Mouse (Mus musculus) midbrain, postnatal 0 days (tissue): ENCODE measurements around the gene Cox11. TPM values are rescaled to one million over a fixed set of nuclear protein-coding genes. Genes with fewer than 3 reads are reported as not detected.
A peak's percentile ranks its signal among the peaks of the same experiment; 100 is the strongest.

Experiments used
- ATAC-seq: fragments of 200-750 bp; cut with Nextera tagmentation; 2 replicates; pipeline ENCODE4 v1.8.0; 2017; ENCODE audit warnings: moderate number of reproducible peaks, mild to moderate bottlenecking, moderate TSS enrichment, moderate library complexity; ENCODE audit not compliant: low FRiP score
- DNase-seq: peaks from one replicate; pipeline ENCODE4 v3.0.0-alpha.2; 2015; ENCODE audit warnings: low spot score
- H3K27ac ChIP-seq: fragments of 300-500 bp; sonication (generic); 2 replicates; pipeline ENCODE4 v1.5.1; 2014; ENCODE audit warnings: low read depth, mild to moderate bottlenecking, low read length, mixed read lengths
- H3K27me3 ChIP-seq: fragments of 300-500 bp; sonication (generic); 2 replicates; pipeline ENCODE4 v1.6.1; 2014; ENCODE audit warnings: low read length, control low read depth, mixed read lengths; ENCODE audit not compliant: insufficient read depth
- H3K36me3 ChIP-seq: fragments of 300-500 bp; sonication (generic); 2 replicates; pipeline ENCODE4 v1.6.1; 2014; ENCODE audit warnings: low read length, control low read depth, mixed read lengths; ENCODE audit not compliant: insufficient read depth
- H3K4me1 ChIP-seq: fragments of 300-500 bp; sonication (generic); 2 replicates; pipeline ENCODE4 v1.6.1; 2014; ENCODE audit warnings: mild to moderate bottlenecking, control low read depth, antibody characterized with exemption, low read length, mixed read lengths; ENCODE audit not compliant: insufficient read depth
- H3K4me2 ChIP-seq: fragments of 300-500 bp; sonication (generic); 2 replicates; pipeline ENCODE4 v1.6.1; 2014; ENCODE audit warnings: low read depth, mild to moderate bottlenecking, low read length, mixed read lengths; ENCODE audit not compliant: poor library complexity, severe bottlenecking
- H3K4me3 ChIP-seq: fragments of 300-500 bp; sonication (generic); 2 replicates; pipeline ENCODE4 v1.5.1; 2014; ENCODE audit warnings: low read depth, mild to moderate bottlenecking, low read length, moderate library complexity
- H3K9ac ChIP-seq: fragments of 300-500 bp; sonication (generic); replicated peaks from 2 replicates; pipeline ENCODE4 v1.6.1; 2014; ENCODE audit warnings: mild to moderate bottlenecking, low read length, moderate library complexity, mixed read lengths; ENCODE audit not compliant: poor library complexity, severe bottlenecking
- H3K9me3 ChIP-seq: fragments of 300-500 bp; sonication (generic); 2 replicates; pipeline ENCODE4 v1.6.1; 2016; ENCODE audit warnings: low read length, control low read depth
- CTCF ChIP-seq: IDR thresholded peaks from 2 replicates; pipeline ENCODE4 v1.5.1; 2016; ENCODE audit warnings: antibody characterized with exemption, mild to moderate bottlenecking
- WGBS: fragments of 180-500 bp; shearing (Covaris S2); extraction: QIAGEN DNeasy Blood & Tissue Kit; methylation state at CpG from one replicate; pipeline ENCODE4 v1.1.7; 2014; 5-methylcytosine and 5-hydroxymethylcytosine counted together
- polyA plus RNA-seq: library from polyadenylated mRNA; unstranded; fragments of >200 nt; fragmentation: Nextera tagmentation; extraction: Ambion mirVana; gene quantifications from 2 replicates; pipeline ENCODE4 v1.2.1, GENCODE M21; 2015
- total RNA-seq: library from RNA; depleted of rRNA; stranded (reverse); fragments of >200 nt; gene quantifications from 2 replicates; pipeline ENCODE4 v1.2.3, GENCODE M21; 2014

The Cox11 gene
- total and polyA plus RNA-seq, 2 experiments from 2014 or later, result 23.6 to 42.0 TPM

DNA sequence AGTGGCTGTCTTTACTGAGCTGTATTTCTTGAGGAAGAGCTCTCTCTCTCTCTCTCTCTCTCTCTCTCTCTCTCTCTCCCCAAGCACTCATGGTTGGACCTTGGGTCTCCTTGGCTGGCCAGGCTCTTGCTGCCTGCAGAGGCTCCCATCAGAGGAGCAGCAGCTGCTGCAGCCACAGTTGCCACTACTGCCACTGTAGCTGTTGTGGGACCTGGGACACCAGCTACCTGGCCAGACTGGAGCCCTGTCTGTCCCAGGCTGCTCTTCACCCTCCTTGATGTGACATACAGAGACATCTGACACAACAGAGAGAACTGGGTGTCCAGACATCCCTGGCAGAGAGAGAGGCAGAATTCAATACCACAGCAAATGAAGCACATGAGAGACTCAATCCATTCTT is 43.2 kb downstream of the Cox11 start:
- no peak for DNase-seq
- no peak overlapping the region for H3K27ac ChIP-seq
- no peak overlapping the region for H3K9ac ChIP-seq
- no peaks in the 10 kb centered on the region for H3K4me1 ChIP-seq
- no peaks in the 10 kb centered on the region for H3K27me3 ChIP-seq
- no peak for TF ChIP-seq CTCF
- H3K36me3 ChIP-seq, result no peaks in the 10 kb centered on the region
- no peak overlapping the region for H3K4me3 ChIP-seq
- no peak for ATAC-seq
- H3K9me3 ChIP-seq, result no peaks in the 10 kb centered on the region
- H3K4me2 ChIP-seq, result no peak overlapping the region

DNA sequence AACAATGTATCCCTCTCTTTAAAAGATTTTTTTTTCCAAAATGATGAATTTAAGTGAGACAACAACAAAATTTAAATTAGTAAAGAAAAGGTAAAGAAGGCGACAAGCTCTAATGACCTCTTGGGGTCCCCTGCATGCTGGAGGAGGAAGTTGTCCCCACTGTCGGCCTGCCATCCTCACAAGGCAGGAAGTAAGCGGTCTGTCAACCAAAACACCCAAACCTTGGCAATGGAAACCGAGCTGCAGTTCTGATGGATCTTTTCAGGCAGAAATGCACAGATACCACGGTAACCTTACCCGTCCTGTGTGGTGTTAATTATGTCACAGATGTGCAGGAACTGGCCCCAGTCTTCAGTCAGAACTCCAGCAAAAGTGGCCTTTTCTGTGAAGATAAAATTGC is 46.8 kb downstream of the Cox11 start:
- H3K27ac ChIP-seq, result no peak overlapping the region
- no peak for ATAC-seq
- H3K4me3 ChIP-seq, result no peak overlapping the region
- no peak for TF ChIP-seq CTCF
- no peak overlapping the region for H3K4me2 ChIP-seq
- WGBS, result 84% methylated on average over 6 of the region's 6 CpGs
- DNase-seq, result no peak
- H3K9me3 ChIP-seq, result no peaks in the 10 kb centered on the region
- H3K4me1 ChIP-seq, result no peaks in the 10 kb centered on the region; the same call in 1 of the 2 replicates
- H3K36me3 ChIP-seq, result no peaks in the 10 kb centered on the region
- H3K9ac ChIP-seq, result no peak overlapping the region
- no peaks in the 10 kb centered on the region for H3K27me3 ChIP-seq

DNA sequence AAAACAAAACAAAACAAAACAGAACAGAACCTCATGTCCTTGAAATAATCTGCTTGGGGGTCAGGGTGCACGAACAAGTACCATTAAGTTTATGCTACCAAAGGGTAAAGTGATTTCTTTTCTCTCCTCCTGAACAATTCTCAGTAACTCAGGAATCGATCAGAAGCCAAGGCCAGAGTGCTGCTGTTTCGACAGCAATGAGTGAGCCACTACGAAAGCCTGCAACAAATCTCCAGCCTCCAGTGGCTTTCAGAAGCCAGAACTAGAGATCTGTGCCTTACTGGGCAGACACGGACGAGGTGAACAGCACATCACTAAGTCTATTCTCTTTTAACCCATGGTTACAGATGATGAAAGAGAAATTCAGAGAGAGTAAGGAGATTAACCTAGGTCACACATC is 47.2 kb downstream of the Cox11 start:
- no peak overlapping the region for H3K4me3 ChIP-seq
- TF ChIP-seq CTCF, result no peak
- H3K36me3 ChIP-seq, result no peaks in the 10 kb centered on the region
- no peaks in the 10 kb centered on the region for H3K9me3 ChIP-seq
- ATAC-seq (no peak), DNase-seq (no peak)
- H3K27ac ChIP-seq, result no peak overlapping the region
- no peaks in the 10 kb centered on the region for H3K27me3 ChIP-seq
- no peaks in the 10 kb centered on the region; the same call in 1 of the 2 replicates for H3K4me1 ChIP-seq
- H3K4me2 ChIP-seq, result no peak overlapping the region
- no peak overlapping the region for H3K9ac ChIP-seq
- WGBS, result 63% methylated on average over 6 of the region's 6 CpGs

DNA sequence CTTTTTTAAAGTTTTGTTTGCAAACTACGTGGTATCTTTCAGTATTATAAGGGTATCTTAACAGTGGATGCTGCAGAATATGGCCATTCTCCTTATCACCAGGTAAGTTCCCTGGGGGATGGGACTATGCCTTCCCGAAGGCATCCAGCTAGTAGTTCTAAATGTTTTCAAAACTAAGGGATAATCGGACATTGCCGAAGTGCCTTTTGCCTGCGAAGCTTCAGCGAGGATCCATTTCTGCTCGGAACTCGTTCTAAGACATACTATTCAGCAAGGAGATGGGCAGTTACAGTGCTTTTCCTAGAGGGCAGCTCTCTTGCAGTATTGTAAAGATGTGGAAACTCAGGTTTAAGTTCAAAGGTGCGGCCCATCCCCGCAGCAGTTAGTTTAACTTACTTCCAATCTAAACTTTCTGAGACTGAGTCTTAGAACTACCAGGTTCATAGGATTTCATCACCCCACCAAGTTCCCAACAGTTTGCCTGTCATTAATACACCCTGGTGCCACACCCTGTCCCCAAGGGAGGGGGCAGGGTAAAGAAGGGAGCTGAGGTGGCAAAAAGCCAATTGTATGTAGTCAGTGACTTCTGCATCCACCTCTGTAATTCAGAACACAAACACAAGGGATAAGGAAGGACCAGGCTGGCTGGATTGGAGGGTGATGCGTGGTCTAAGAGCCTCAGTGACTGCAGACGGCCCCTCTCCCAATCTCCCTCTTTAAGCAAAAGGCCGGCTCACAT is 48.5 kb downstream of the Cox11 start:
- WGBS, result 71% methylated on average over 13 of the region's 13 CpGs
- DNase-seq, result no peak

DNA sequence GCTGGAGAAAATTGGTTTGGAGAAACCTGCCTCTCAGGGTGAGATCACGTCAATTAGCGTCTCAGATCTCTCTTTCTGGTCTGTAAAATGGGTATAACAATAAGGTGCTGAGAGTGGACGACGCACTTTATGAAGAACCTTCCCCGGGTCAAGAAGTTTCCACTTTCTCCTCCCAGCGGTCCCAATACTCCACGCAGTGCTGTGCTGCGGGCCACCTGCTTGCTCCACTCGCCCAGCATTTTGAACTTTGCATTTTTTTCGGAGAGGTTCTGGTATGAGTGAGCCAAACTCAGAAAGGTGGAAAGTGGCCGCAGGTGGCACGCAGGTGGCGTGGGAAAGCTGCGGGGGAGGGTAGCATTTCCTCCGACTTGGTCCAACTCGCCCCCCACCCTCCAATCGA is 49.1 kb downstream of the Cox11 start:
- H3K9ac ChIP-seq, result peak overlapping the region; percentile 65
- peak overlapping the region; percentile 60 for H3K4me3 ChIP-seq
- H3K27me3 ChIP-seq, result no peaks in the 10 kb centered on the region
- TF ChIP-seq CTCF, result no peak
- ATAC-seq (no peak), DNase-seq (no peak)
- no peaks in the 10 kb centered on the region; the same call in 1 of the 2 replicates for H3K4me1 ChIP-seq
- WGBS, result 1% methylated on average over 17 of the region's 17 CpGs
- H3K27ac ChIP-seq, result peak overlapping the region; percentile 59; the same call in 1 of the 2 replicates
- H3K4me2 ChIP-seq, result peak overlapping the region; percentile 86
- H3K36me3 ChIP-seq, result no peaks in the 10 kb centered on the region
- no peaks in the 10 kb centered on the region for H3K9me3 ChIP-seq

More for the DNA sequence above, 48.5 kb downstream of the Cox11 start:
- no peaks in the 10 kb centered on the region; the same call in 1 of the 2 replicates for H3K4me1 ChIP-seq
- H3K9ac ChIP-seq, result no peak overlapping the region
- no peak for ATAC-seq
- no peaks in the 10 kb centered on the region for H3K27me3 ChIP-seq
- H3K36me3 ChIP-seq, result no peaks in the 10 kb centered on the region
- no peak for TF ChIP-seq CTCF
- no peak overlapping the region for H3K27ac ChIP-seq
- peak overlapping the region; percentile 60 for H3K4me3 ChIP-seq
- H3K9me3 ChIP-seq, result no peaks in the 10 kb centered on the region
- H3K4me2 ChIP-seq, result peak overlapping the region; percentile 86
